Mouse (Mus musculus) C2C12 (cell line): ENCODE measurements around the gene Fstl1.

Source experiments
- CTCF ChIP-seq: IDR thresholded peaks from one replicate; pipeline ENCODE4 v1.5.1; 2011; ENCODE audit not compliant: control insufficient read depth, insufficient read depth, insufficient read length
- MAX ChIP-seq: IDR thresholded peaks from one replicate; pipeline ENCODE4 v1.6.1; 2011; ENCODE audit warnings: mild to moderate bottlenecking, control low read depth
- MYOD1 ChIP-seq: IDR thresholded peaks from one replicate; pipeline ENCODE4 v1.6.1; 2011; ENCODE audit warnings: low read depth; ENCODE audit not compliant: control insufficient read depth, insufficient read length
- MYOG ChIP-seq: IDR thresholded peaks from one replicate; pipeline ENCODE4 v1.6.1; 2011; ENCODE audit not compliant: control insufficient read depth, insufficient read length; ENCODE audit errors: extremely low read depth
- USF1 ChIP-seq: IDR thresholded peaks from one replicate; pipeline ENCODE4 v1.6.1; 2011; ENCODE audit warnings: low read depth, mild to moderate bottlenecking, control low read depth, moderate library complexity

GRCm38 (mm10) chr16:37778529-37778928 lies 1.9 kb downstream of the Fstl1 start:
- no peak for TF ChIP-seq CTCF
- no peak for TF ChIP-seq MAX
- no peak for TF ChIP-seq USF1
- no peak for TF ChIP-seq MYOD1
- no peak for TF ChIP-seq MYOG
